Comparison of ENCODE assay signal across 14 mouse cellular contexts in genomic region chr2:157670191-157670590, GRCm38 (mm10).
DNase-seq lines count a peak whose midpoint lies in the region; TF ChIP-seq lines count a peak whose summit lies in the region.
"Had no signal": no experiment of that assay in that cellular context is flagged by ENCODE, and none has a peak within 500 bp of the region (broad histone marks: within the 10 kb centered on the region; RNA-seq: fewer than 3 reads in every experiment).

No protein-coding gene starts in this region.

- TF ChIP-seq EP300 in heart, adult 2 months (IDR thresholded peaks at IDR 0.05; ENCODE audit: insufficient read depth, low read depth, low read length): no peak

- H3K36me3 ChIP-seq in heart, adult 2 months (ENCODE audit: control insufficient read depth, insufficient read depth, low read length): no peaks in the 10 kb centered on the region
- H3K36me3 ChIP-seq: neural tube, embryonic 12.5 days had no signal

- no peaks in the 10 kb centered on the region for H3K79me2 ChIP-seq in heart, adult 2 months (replicated peaks; ENCODE audit: control insufficient read depth, insufficient read depth, low read length)

- H3K4me3 ChIP-seq in heart, adult 2 months: no peak overlapping the region
- no peak overlapping the region for H3K4me3 ChIP-seq in lung, adult 2 months (replicated peaks; ENCODE audit: extremely low read depth, low read depth, low read length)
- H3K4me3 ChIP-seq: neural tube, embryonic 12.5 days had no signal

- WGBS in heart, adult 2 months: 37% methylated on average over 2 of the region's 2 CpGs
- 59% methylated on average over 2 of the region's 2 CpGs for WGBS in lung, adult 2 months

- H3K9ac ChIP-seq in heart, adult 2 months (ENCODE audit: low read depth, low read length): no peak overlapping the region
- H3K9ac ChIP-seq: forebrain, postnatal 0 days; neural tube, embryonic 12.5 days had no signal

- peaks cover 2% of the 10 kb centered on the region; the same call in 1 of the 2 replicates for H3K4me1 ChIP-seq in heart, adult 2 months (ENCODE audit: control insufficient read depth, insufficient read depth, low read length)
- H3K4me1 ChIP-seq in lung, adult 2 months (ENCODE audit: control insufficient read depth, insufficient read depth, low read length): no peaks in the 10 kb centered on the region

- intact Hi-C loops in heart, adult 2 months (cut with DNase I): no loop called here
- intact Hi-C loops in heart, postnatal 10 days (cut with DNase I): no loop called here

- H3K27me3 ChIP-seq in heart, adult 2 months (ENCODE audit: control insufficient read depth, insufficient read depth, low read length): no peaks in the 10 kb centered on the region
- H3K27me3 ChIP-seq: neural tube, embryonic 12.5 days had no signal

- TF ChIP-seq POLR2A in heart, adult 2 months (IDR thresholded peaks at IDR 0.05; ENCODE audit: insufficient read depth, low read depth, low read length): no peak
- no peak for TF ChIP-seq POLR2A in lung, adult 2 months (IDR thresholded peaks at IDR 0.05; ENCODE audit: borderline replicate concordance, extremely low read depth, low read depth, low read length)

- no peak overlapping the region for H3K27ac ChIP-seq in heart, adult 2 months
- H3K27ac ChIP-seq: macrophage; neural tube, embryonic 12.5 days had no signal

- DNase-seq in adrenal gland, postnatal 10 days: peak; percentile 18
- DNase-seq in adrenal gland, postnatal 4 days (ENCODE audit: low spot score in 2 of 2): no peak
- DNase-seq in 416B (ENCODE audit: low read depth): peak; percentile 12
- peak; percentile 25 to 48 for DNase-seq in heart, adult 2 months
- DNase-seq in heart, postnatal 10 days: peak; percentile 73 to 77
- DNase-seq in lung, adult 2 months: no peak
- DNase-seq in frontal cortex, postnatal 36 days (ENCODE audit: low spot score in 2 of 2): no peak
- DNase-seq in thymus, postnatal 36 days: no peak
- DNase-seq: cerebellum, postnatal 25 days; forebrain, postnatal 0 days; lung, adult 18-20 months; right cerebral cortex, postnatal 4 days had no signal

- no peak for TF ChIP-seq CTCF in heart, adult 2 months (IDR thresholded peaks at IDR 0.05)
- no peak for TF ChIP-seq CTCF in lung, adult 2 months (IDR thresholded peaks at IDR 0.05; ENCODE audit: insufficient read depth, low read length)

Comparison
In these comparisons a context has a peak if more than half of its experiments do, and no peak if none do; other contexts are left out.
1. DNase-seq: peak in adrenal gland, postnatal 10 days (single experiment), 416B (single experiment), heart, adult 2 months (2 of 2) and heart, postnatal 10 days (2 of 2); none in adrenal gland, postnatal 4 days (0 of 2), lung, adult 2 months (single experiment), frontal cortex, postnatal 36 days (0 of 2) and thymus, postnatal 36 days (0 of 2).